Mouse (Mus musculus) MEL (cell line): ENCODE data around the gene Fam24b. TPM values are rescaled to one million over a fixed set of nuclear protein-coding genes. Genes with fewer than 3 reads are reported as not detected.

Source experiments
- DNase-seq: peaks from one replicate; pipeline ENCODE4 v3.0.0; 2011; ENCODE audit warnings: low read depth, low spot score
- H3K27ac ChIP-seq: 2 replicates; pipeline ENCODE4 v1.5.1; 2012; ENCODE audit warnings: low read depth, mild to moderate bottlenecking, control low read depth, low read length, moderate library complexity; ENCODE audit not compliant: control insufficient read depth
- H3K27me3 ChIP-seq, 2 experiments: fragments of 150-350 bp in 1 of 2; sonication (generic) in 1 of 2; 2 replicates each; pipeline ENCODE4 v1.6.1; 2012; ENCODE audit warnings: low read length in 2 of 2, mild to moderate bottlenecking in 2 of 2, improper control_type of control experiment in 1 of 2, moderate library complexity in 1 of 2; ENCODE audit not compliant: insufficient read depth in 2 of 2, control insufficient read depth in 1 of 2
- H3K36me3 ChIP-seq, 2 experiments: 2 replicates each; pipeline ENCODE4 v1.6.1; 2012 to 2014; ENCODE audit warnings: low read length in 2 of 2, improper control_type of control experiment in 1 of 2, inconsistent platforms in 1 of 2, mild to moderate bottlenecking in 1 of 2; ENCODE audit not compliant: insufficient read depth in 2 of 2, control insufficient read depth in 1 of 2
- H3K4me1 ChIP-seq, 2 experiments: fragments of 150-350 bp in 1 of 2; sonication (generic) in 1 of 2; 2 replicates each; pipeline ENCODE4 v1.6.1; 2012; ENCODE audit warnings: low read length in 2 of 2, improper control_type of control experiment in 1 of 2, mild to moderate bottlenecking in 1 of 2; ENCODE audit not compliant: insufficient read depth in 2 of 2, control insufficient read depth in 1 of 2
- H3K4me3 ChIP-seq, 2 experiments: fragments of 150-350 bp in 1 of 2; sonication (generic) in 1 of 2; 2 replicates each; pipeline ENCODE4 v1.5.1; 2012; ENCODE audit warnings: low read depth in 2 of 2, low read length in 2 of 2, mild to moderate bottlenecking in 2 of 2, moderate library complexity in 2 of 2, control low read depth in 1 of 2, improper control_type of control experiment in 1 of 2; ENCODE audit not compliant: control insufficient read depth in 1 of 2, insufficient read depth in 1 of 2
- H3K79me2 ChIP-seq: 2 replicates; pipeline ENCODE4 v1.6.1; 2012; ENCODE audit warnings: mild to moderate bottlenecking, low read length, moderate library complexity; ENCODE audit not compliant: control insufficient read depth, poor library complexity, insufficient read depth
- H3K9ac ChIP-seq: 2 replicates; pipeline ENCODE4 v1.6.1; 2012; ENCODE audit warnings: low read depth, mild to moderate bottlenecking, control low read depth, low read length, moderate library complexity; ENCODE audit not compliant: control insufficient read depth, poor library complexity, severe bottlenecking
- H3K9me3 ChIP-seq: fragments of 150-350 bp; sonication (generic); replicated peaks from 2 replicates; pipeline ENCODE4 v1.6.1; 2012; ENCODE audit warnings: mild to moderate bottlenecking, low read length, improper control_type of control experiment, moderate library complexity; ENCODE audit not compliant: insufficient read depth
- BHLHE40 ChIP-seq: IDR thresholded peaks from 2 replicates; pipeline ENCODE4 v1.6.1; 2012; ENCODE audit warnings: low read depth, mild to moderate bottlenecking, inconsistent platforms, low read length, improper control_type of control experiment, borderline replicate concordance
- CHD1 ChIP-seq: IDR thresholded peaks from 2 replicates; pipeline ENCODE4 v1.6.1; 2012; ENCODE audit warnings: low read depth, mild to moderate bottlenecking, inconsistent platforms, low read length, improper control_type of control experiment
- E2F4 ChIP-seq: IDR thresholded peaks from 2 replicates; pipeline ENCODE4 v1.6.1; 2011; ENCODE audit warnings: low read depth, low read length, improper control_type of control experiment, borderline replicate concordance
- ELF1 ChIP-seq: IDR thresholded peaks from 2 replicates; pipeline ENCODE4 v1.6.1; 2014; ENCODE audit warnings: low read depth, mild to moderate bottlenecking, inconsistent platforms, low read length, improper control_type of control experiment, moderate library complexity
- EP300 ChIP-seq, 2 experiments: IDR thresholded peaks; 2 replicates each; pipeline ENCODE4 v1.6.1; 2011; ENCODE audit warnings: improper control_type of control experiment in 2 of 2, low read length in 2 of 2, low read depth in 1 of 2, mild to moderate bottlenecking in 1 of 2
- ETS1 ChIP-seq: IDR thresholded peaks from 2 replicates; pipeline ENCODE4 v1.6.1; 2012; ENCODE audit warnings: low read depth, mild to moderate bottlenecking, inconsistent platforms, low read length, improper control_type of control experiment, moderate library complexity
- GABPA ChIP-seq: IDR thresholded peaks from 2 replicates; pipeline ENCODE4 v1.6.1; 2012; ENCODE audit warnings: low read depth, mild to moderate bottlenecking, inconsistent platforms, low read length, improper control_type of control experiment, moderate library complexity
- HCFC1 ChIP-seq: IDR thresholded peaks from 2 replicates; pipeline ENCODE4 v1.6.1; 2012; ENCODE audit warnings: low read depth, mild to moderate bottlenecking, inconsistent platforms, low read length, improper control_type of control experiment, moderate library complexity
- KAT2A ChIP-seq: conservative IDR thresholded peaks from 2 replicates; pipeline ENCODE4 v1.6.1; 2012; ENCODE audit warnings: low read depth, low read length, improper control_type of control experiment, inconsistent platforms
- MAFK ChIP-seq: IDR thresholded peaks from 2 replicates; pipeline ENCODE4 v1.6.1; 2011; ENCODE audit warnings: low read depth, mild to moderate bottlenecking, low read length, improper control_type of control experiment, borderline replicate concordance
- MAX ChIP-seq: IDR thresholded peaks from 2 replicates; pipeline ENCODE4 v1.6.1; 2011; ENCODE audit warnings: low read length, improper control_type of control experiment
- MEF2A ChIP-seq: IDR thresholded peaks from 2 replicates; pipeline ENCODE4 v1.6.1; 2014; ENCODE audit warnings: low read depth, mild to moderate bottlenecking, inconsistent platforms, low read length, improper control_type of control experiment; ENCODE audit not compliant: poor library complexity, insufficient replicate concordance, severe bottlenecking; ENCODE audit errors: extremely low read depth
- MYB ChIP-seq: IDR thresholded peaks from 2 replicates; pipeline ENCODE4 v1.6.1; 2011; ENCODE audit warnings: mild to moderate bottlenecking, low read depth, low read length, improper control_type of control experiment
- NELFE ChIP-seq: IDR thresholded peaks from 2 replicates; pipeline ENCODE4 v1.6.1; 2011; ENCODE audit warnings: low read depth, low read length, improper control_type of control experiment
- NRF1 ChIP-seq: IDR thresholded peaks from 2 replicates; pipeline ENCODE4 v1.6.1; 2014; ENCODE audit warnings: low read depth, mild to moderate bottlenecking, inconsistent platforms, low read length, improper control_type of control experiment, moderate library complexity; ENCODE audit not compliant: poor library complexity, insufficient read depth, severe bottlenecking
- POLR2AphosphoS5 ChIP-seq: IDR thresholded peaks from 2 replicates; pipeline ENCODE4 v1.6.1; 2012; ENCODE audit warnings: low read depth, borderline replicate concordance, mild to moderate bottlenecking, inconsistent platforms, low read length, moderate library complexity, mixed read lengths
- RCOR1 ChIP-seq: IDR thresholded peaks from 2 replicates; pipeline ENCODE4 v1.6.1; 2012; ENCODE audit warnings: low read depth, mild to moderate bottlenecking, inconsistent platforms, low read length, improper control_type of control experiment
- SIN3A ChIP-seq: IDR thresholded peaks from 2 replicates; pipeline ENCODE4 v1.6.1; 2012; ENCODE audit warnings: low read length, improper control_type of control experiment, inconsistent platforms
- SMC3 ChIP-seq: IDR thresholded peaks from 2 replicates; pipeline ENCODE4 v1.6.1; 2011; ENCODE audit warnings: low read depth, low read length, improper control_type of control experiment
- TAL1 ChIP-seq: IDR thresholded peaks from 2 replicates; pipeline ENCODE4 v1.6.1; 2012; ENCODE audit warnings: mild to moderate bottlenecking, inconsistent platforms, low read length, moderate library complexity, mixed read lengths
- TBP ChIP-seq: IDR thresholded peaks from 2 replicates; pipeline ENCODE4 v1.8.0; 2011; ENCODE audit warnings: low read depth, low read length, improper control_type of control experiment
- TCF12 ChIP-seq: IDR thresholded peaks from 2 replicates; pipeline ENCODE4 v1.6.1; 2014; ENCODE audit warnings: low read depth, mild to moderate bottlenecking, inconsistent platforms, low read length, improper control_type of control experiment, moderate library complexity
- UBTF ChIP-seq: IDR thresholded peaks from 2 replicates; pipeline ENCODE4 v1.6.1; 2012; ENCODE audit warnings: low read depth, mild to moderate bottlenecking, inconsistent platforms, low read length, improper control_type of control experiment, moderate library complexity, borderline replicate concordance; ENCODE audit not compliant: insufficient read depth
- USF2 ChIP-seq, 2 experiments: IDR thresholded peaks; 2 replicates each; pipeline ENCODE4 v1.6.1; 2011 to 2012; ENCODE audit warnings: improper control_type of control experiment in 2 of 2, low read length in 2 of 2, borderline replicate concordance in 1 of 2, inconsistent platforms in 1 of 2, low read depth in 1 of 2, mild to moderate bottlenecking in 1 of 2; ENCODE audit not compliant: insufficient read depth in 1 of 2
- ZC3H11A ChIP-seq: IDR thresholded peaks from 2 replicates; pipeline ENCODE4 v1.6.1; 2012; ENCODE audit warnings: low read depth, mild to moderate bottlenecking, inconsistent platforms, low read length, improper control_type of control experiment
- ZMIZ1 ChIP-seq: IDR thresholded peaks from 2 replicates; pipeline ENCODE4 v1.6.1; 2012; ENCODE audit warnings: low read depth, mild to moderate bottlenecking, inconsistent platforms, low read length, improper control_type of control experiment, moderate library complexity
- ZNF384 ChIP-seq: IDR thresholded peaks from 2 replicates; pipeline ENCODE4 v1.6.1; 2012; ENCODE audit warnings: low read depth, mild to moderate bottlenecking, inconsistent platforms, low read length, improper control_type of control experiment
- polyA plus RNA-seq, 2 experiments: library from polyadenylated mRNA; stranded (reverse) in 1 of 2; unstranded in 1 of 2; fragments of >175 nt in 1 of 2; fragments of >200 nt in 1 of 2; gene quantifications; 2 replicates each; pipeline versions ENCODE4 v1.2.1 to v1.2.4; 2012; ENCODE audit warnings: low replicate concordance in 2 of 2, low read depth in 1 of 2; ENCODE audit not compliant: insufficient read length in 2 of 2, insufficient read depth in 1 of 2, missing spikeins in 1 of 2
- total RNA-seq: library from RNA; depleted of rRNA; stranded (reverse); fragments of 300-350 nt; gene quantifications from 2 replicates; pipeline ENCODE4 v1.2.3, GENCODE M21; 2012

Gene Fam24b
- total and polyA plus RNA-seq, 3 experiments = 0.11 TPM; not detected in 2

DNA sequence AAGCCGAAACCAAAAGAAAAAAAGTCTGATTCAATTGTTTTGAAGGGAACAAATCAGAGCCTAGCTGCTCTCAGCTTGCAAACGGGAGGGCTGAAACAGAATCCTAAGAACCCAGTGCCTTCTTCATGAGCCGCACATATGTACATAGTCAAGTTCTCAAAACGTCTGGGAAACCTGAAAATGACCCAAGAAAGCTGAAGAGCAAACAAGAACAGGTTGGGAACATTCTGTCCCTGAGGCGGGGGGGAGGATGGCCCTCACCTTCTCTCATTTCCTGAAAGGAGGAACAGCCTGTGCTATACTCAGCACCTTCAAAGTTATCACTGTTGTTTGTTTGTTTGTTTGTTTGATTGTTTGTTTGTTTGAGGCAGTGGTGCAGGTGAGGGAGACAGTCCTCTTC lies 22.6 kb downstream of the Fam24b start:
- Histone ChIP-seq H3K36me3 (no peaks in the 10 kb centered on the region), H3K4me1 (no peaks in the 10 kb centered on the region), H3K9ac (no peak overlapping the region), H3K27ac (no peak overlapping the region), H3K9me3 (no peaks in the 10 kb centered on the region), H3K79me2 (no peaks in the 10 kb centered on the region), H3K27me3 (no peaks in the 10 kb centered on the region), H3K4me3 (no peak overlapping the region)
- TF ChIP-seq SIN3A (no peak), ELF1 (no peak), SMC3 (no peak), RCOR1 (no peak), NELFE (no peak), ZMIZ1 (no peak), MEF2A (no peak), ZNF384 (no peak), TCF12 (no peak), KAT2A (no peak), MAX (no peak), ZC3H11A (no peak), NRF1 (no peak), USF2 (IDR thresholded peaks at IDR 0.05; ENCODE audit: borderline replicate concordance in 1 of 2, insufficient read depth in 1 of 2, low read depth in 1 of 2, low read length in 2 of 2) (no peak), UBTF (no peak), BHLHE40 (no peak), MAFK (no peak), TAL1 (no peak)
- no peak for DNase-seq

DNA sequence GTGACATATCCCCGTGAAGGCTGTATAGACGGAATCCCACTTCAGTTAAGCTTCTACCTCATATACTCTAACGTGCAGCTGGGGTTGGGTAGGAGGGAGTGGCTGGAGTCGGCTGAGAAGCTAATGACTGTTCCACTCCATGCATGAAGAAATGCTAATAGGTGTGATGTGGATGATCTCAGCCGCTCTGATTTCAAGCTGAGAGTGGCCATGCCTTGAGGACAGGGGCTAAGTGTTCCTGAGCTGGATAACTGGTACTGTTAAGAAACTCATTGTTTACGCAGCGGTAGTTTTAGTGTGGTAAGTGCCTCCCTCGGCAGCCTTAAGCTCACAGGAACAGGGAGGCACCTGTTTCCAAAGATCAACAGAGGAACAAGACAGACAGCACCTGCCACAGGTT lies 26.0 kb downstream of the Fam24b start:
- no peak for DNase-seq

More for the DNA sequence above, 26.0 kb downstream of the Fam24b start:
- Histone ChIP-seq H3K79me2 (no peaks in the 10 kb centered on the region), H3K4me1 (no peaks in the 10 kb centered on the region), H3K9ac (no peak overlapping the region), H3K27me3 (no peaks in the 10 kb centered on the region), H3K36me3 (no peaks in the 10 kb centered on the region), H3K27ac (no peak overlapping the region), H3K9me3 (no peaks in the 10 kb centered on the region), H3K4me3 (no peak overlapping the region)
- TF ChIP-seq NELFE = no peak
- no peak for TF ChIP-seq RCOR1
- no peak for TF ChIP-seq MAX
- TF ChIP-seq MAFK = no peak
- no peak for TF ChIP-seq ETS1
- TF ChIP-seq UBTF = no peak
- no peak for TF ChIP-seq BHLHE40
- TF ChIP-seq TAL1 = no peak
- TF ChIP-seq TCF12 = no peak
- TF ChIP-seq MEF2A = no peak
- TF ChIP-seq E2F4 = no peak
- TF ChIP-seq TBP = no peak
- TF ChIP-seq HCFC1 = no peak
- TF ChIP-seq GABPA = no peak
- no peak for TF ChIP-seq POLR2AphosphoS5
- no peak for TF ChIP-seq CHD1
- TF ChIP-seq MYB = no peak
- TF ChIP-seq USF2 (IDR thresholded peaks at IDR 0.05; ENCODE audit: borderline replicate concordance in 1 of 2, insufficient read depth in 1 of 2, low read depth in 1 of 2, low read length in 2 of 2) = no peak
- TF ChIP-seq EP300 (IDR thresholded peaks at IDR 0.05; ENCODE audit: low read depth in 1 of 2, low read length in 2 of 2) = no peak
- no peak for TF ChIP-seq ELF1
